Mouse (Mus musculus): ENCODE measurements around the gene Sirpa. TPM values are rescaled to one million over a fixed set of nuclear protein-coding genes. Genes with fewer than 3 reads are reported as not detected.
A peak's percentile ranks its signal among the peaks of the same experiment; 100 is the strongest.

Gene Sirpa
- polyA plus RNA-seq, 1 experiment = 93.9 TPM

- 47% methylated on average over 12 of the region's 12 CpGs for WGBS
- TF ChIP-seq POLR2A (IDR thresholded peaks at IDR 0.05; ENCODE audit: borderline replicate concordance, control insufficient read depth, low read depth, low read length) (no peak), CTCF (IDR thresholded peaks at IDR 0.05; ENCODE audit: control insufficient read depth, insufficient read depth, low read length) (no peak)
- Histone ChIP-seq H3K4me3 (replicated peaks; ENCODE audit: control insufficient read depth, low read depth, low read length) (no peak overlapping the region), H3K27ac (ENCODE audit: control insufficient read depth, insufficient read depth, low read depth, low read length, poor library complexity) (no peak overlapping the region), H3K4me1 (ENCODE audit: control insufficient read depth, insufficient read depth, low read length) (no peaks in the 10 kb centered on the region)
Observed at GRCm38 (mm10) chr2:129558008-129558874, 34.4 kb upstream of the Sirpa start.

DNA sequence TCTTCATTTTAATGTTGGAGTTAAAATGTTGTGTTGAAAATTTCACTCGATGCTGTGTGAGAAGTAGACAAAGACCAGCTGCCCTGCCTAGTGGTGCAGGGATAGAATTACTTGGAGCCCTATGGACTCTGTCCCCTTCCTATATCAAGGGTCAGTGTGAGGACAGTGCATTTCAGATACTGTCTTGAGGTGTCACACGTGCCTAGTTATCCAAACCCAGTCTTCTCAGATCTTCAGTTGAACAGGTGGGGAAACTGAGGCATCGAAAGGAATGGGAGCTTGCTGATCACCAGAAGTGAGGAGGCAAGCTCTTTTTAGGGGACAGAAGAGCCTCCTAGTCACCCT is 33.8 kb upstream of the Sirpa start:
- no peak for TF ChIP-seq POLR2A (IDR thresholded peaks at IDR 0.05; ENCODE audit: borderline replicate concordance, control insufficient read depth, low read depth, low read length)
- TF ChIP-seq CTCF (IDR thresholded peaks at IDR 0.05; ENCODE audit: control insufficient read depth, insufficient read depth, low read length) = no peak
- Histone ChIP-seq H3K4me3 (replicated peaks; ENCODE audit: control insufficient read depth, low read depth, low read length) (no peak overlapping the region), H3K27ac (ENCODE audit: control insufficient read depth, insufficient read depth, low read depth, low read length, poor library complexity) (no peak overlapping the region), H3K4me1 (ENCODE audit: control insufficient read depth, insufficient read depth, low read length) (no peaks in the 10 kb centered on the region)
- WGBS = 56% methylated on average over 3 of the region's 3 CpGs

DNA sequence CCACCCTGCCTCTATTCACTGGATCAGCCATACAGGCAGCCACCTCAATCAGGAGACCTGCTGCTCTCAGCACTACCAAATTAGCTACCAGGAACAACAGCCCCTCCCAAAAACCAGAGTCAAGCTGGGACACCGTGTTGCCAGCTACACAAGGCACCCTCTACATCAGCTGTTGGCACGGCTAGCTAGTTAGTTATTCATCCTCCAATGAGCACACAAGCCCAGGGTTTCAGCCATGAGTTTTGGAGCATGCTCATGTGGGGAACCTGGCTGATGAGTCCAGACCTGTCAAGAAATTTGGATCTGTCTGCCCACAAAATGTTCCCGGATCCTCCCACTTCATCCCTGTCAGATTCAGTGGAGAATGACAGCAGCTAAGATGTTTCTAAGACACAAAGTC is 30.8 kb upstream of the Sirpa start:
- TF ChIP-seq CTCF (IDR thresholded peaks at IDR 0.05; ENCODE audit: control insufficient read depth, insufficient read depth, low read length) = no peak
- no peak for TF ChIP-seq POLR2A (IDR thresholded peaks at IDR 0.05; ENCODE audit: borderline replicate concordance, control insufficient read depth, low read depth, low read length)
- no peak overlapping the region for H3K4me3 ChIP-seq (replicated peaks; ENCODE audit: control insufficient read depth, low read depth, low read length)
- no peak overlapping the region for H3K27ac ChIP-seq (ENCODE audit: control insufficient read depth, insufficient read depth, low read depth, low read length, poor library complexity)
- WGBS = 71% methylated on average over 3 of the region's 3 CpGs
- no peaks in the 10 kb centered on the region for H3K4me1 ChIP-seq (ENCODE audit: control insufficient read depth, insufficient read depth, low read length)

DNA sequence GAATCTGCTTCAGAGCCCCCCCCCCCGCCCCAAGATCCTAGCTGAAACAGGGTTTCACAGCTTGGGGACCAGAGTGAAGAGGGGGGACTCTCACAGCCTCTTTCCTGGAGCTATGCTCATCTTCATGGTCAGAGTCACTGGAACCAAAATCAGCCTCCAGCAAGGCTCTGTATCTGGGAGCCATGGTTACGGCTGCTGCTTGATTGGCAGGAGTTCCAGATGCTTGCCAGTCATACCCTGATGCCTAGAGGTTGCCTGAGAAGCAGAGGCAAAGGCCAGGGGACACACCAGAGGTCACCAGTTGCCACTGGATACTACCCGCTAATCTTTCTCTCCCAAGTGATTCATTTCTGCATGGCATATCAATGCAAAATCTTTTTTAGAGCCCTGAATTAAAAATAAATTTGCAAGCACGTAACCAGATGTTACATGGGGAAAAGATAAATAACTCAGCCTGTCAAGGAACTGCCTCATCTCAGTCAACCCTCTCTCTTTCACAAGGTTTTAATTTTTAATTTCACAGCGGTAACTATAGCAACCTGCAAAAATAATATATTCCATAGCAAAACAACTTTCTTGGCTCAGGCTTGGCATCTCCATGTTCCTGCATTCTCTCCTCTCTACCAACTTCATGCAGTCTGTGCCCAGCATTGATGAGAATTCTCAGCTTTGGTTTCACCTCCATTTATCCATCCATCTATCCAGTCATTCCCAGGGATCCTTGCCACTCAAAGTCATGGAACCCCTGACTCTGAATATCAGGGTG is 28.5 kb upstream of the Sirpa start:
- 80% methylated on average over 5 of the region's 5 CpGs for WGBS
- Histone ChIP-seq H3K4me1 (ENCODE audit: control insufficient read depth, insufficient read depth, low read length) (no peaks in the 10 kb centered on the region), H3K4me3 (replicated peaks; ENCODE audit: control insufficient read depth, low read depth, low read length) (no peak overlapping the region), H3K27ac (ENCODE audit: control insufficient read depth, insufficient read depth, low read depth, low read length, poor library complexity) (no peak overlapping the region)
- no peak for TF ChIP-seq CTCF (IDR thresholded peaks at IDR 0.05; ENCODE audit: control insufficient read depth, insufficient read depth, low read length)
- no peak for TF ChIP-seq POLR2A (IDR thresholded peaks at IDR 0.05; ENCODE audit: borderline replicate concordance, control insufficient read depth, low read depth, low read length)

DNA sequence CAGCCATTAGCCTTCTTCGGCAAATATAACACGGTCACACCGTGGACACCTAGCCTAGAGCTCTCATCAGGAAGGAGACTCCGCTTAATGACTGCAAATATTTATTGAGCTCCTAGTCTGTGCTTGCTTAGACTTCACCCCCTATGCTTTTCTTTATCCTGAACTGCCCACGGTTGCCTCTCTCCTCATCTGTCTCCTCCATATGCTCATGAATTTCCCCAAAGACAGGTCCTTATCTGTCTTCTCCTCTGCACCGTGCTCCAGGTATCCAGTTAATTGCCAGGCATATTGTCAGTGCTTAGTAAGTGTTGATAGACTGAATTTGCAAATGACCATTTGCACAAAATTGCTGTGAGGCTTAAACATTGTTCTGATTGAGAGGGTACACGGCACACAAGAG is 23.5 kb upstream of the Sirpa start:
- 84% methylated on average over 7 of the region's 7 CpGs for WGBS
- Histone ChIP-seq H3K4me1 (ENCODE audit: control insufficient read depth, insufficient read depth, low read length) (no peaks in the 10 kb centered on the region), H3K4me3 (replicated peaks; ENCODE audit: control insufficient read depth, low read depth, low read length) (no peak overlapping the region), H3K27ac (ENCODE audit: control insufficient read depth, insufficient read depth, low read depth, low read length, poor library complexity) (no peak overlapping the region)
- TF ChIP-seq POLR2A (IDR thresholded peaks at IDR 0.05; ENCODE audit: borderline replicate concordance, control insufficient read depth, low read depth, low read length) (no peak), CTCF (IDR thresholded peaks at IDR 0.05; ENCODE audit: control insufficient read depth, insufficient read depth, low read length) (no peak)

DNA sequence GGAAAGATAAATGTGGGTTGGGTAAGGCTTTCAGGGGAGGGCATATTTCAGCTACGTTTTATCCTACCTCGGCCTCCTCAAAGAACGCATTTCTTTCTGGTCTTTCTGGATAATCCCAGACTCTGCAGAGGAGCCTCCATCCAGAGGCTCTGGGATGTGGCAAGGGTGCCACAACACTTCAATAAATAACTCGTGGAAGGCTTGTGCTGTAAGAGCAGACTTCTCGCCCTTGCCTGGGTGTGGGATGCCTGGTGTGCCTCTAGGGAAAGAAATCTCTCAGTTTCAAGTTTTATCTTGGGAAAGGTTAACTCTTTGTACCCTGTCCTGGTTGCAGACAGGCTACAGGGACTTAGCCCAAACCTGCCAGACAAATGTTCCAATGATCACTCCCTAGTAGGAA is 23.1 kb upstream of the Sirpa start:
- no peaks in the 10 kb centered on the region for H3K4me1 ChIP-seq (ENCODE audit: control insufficient read depth, insufficient read depth, low read length)
- TF ChIP-seq POLR2A (IDR thresholded peaks at IDR 0.05; ENCODE audit: borderline replicate concordance, control insufficient read depth, low read depth, low read length) (no peak), CTCF (IDR thresholded peaks at IDR 0.05; ENCODE audit: control insufficient read depth, insufficient read depth, low read length) (no peak)
- no peak overlapping the region for H3K27ac ChIP-seq (ENCODE audit: control insufficient read depth, insufficient read depth, low read depth, low read length, poor library complexity)
- no peak overlapping the region for H3K4me3 ChIP-seq (replicated peaks; ENCODE audit: control insufficient read depth, low read depth, low read length)
- 77% methylated on average over 5 of the region's 5 CpGs for WGBS

- H3K4me1 ChIP-seq (ENCODE audit: control insufficient read depth, insufficient read depth, low read length) = peaks cover 1% of the 10 kb centered on the region; the same call in 1 of the 2 replicates
- H3K27ac ChIP-seq (ENCODE audit: control insufficient read depth, insufficient read depth, low read depth, low read length, poor library complexity) = no peak overlapping the region
- no peak overlapping the region for H3K4me3 ChIP-seq (replicated peaks; ENCODE audit: control insufficient read depth, low read depth, low read length)
- 56% methylated on average over 4 of the region's 4 CpGs for WGBS
- TF ChIP-seq CTCF (IDR thresholded peaks at IDR 0.05; ENCODE audit: control insufficient read depth, insufficient read depth, low read length) = no peak
- TF ChIP-seq POLR2A (IDR thresholded peaks at IDR 0.05; ENCODE audit: borderline replicate concordance, control insufficient read depth, low read depth, low read length) = no peak
Observed at GRCm38 (mm10) chr2:129573701-129574273, 18.8 kb upstream of the Sirpa start.

GRCm38 (mm10) chr2:129574395-129575046 is 18.1 kb upstream of the Sirpa start:
- Histone ChIP-seq H3K27ac (ENCODE audit: control insufficient read depth, insufficient read depth, low read depth, low read length, poor library complexity) (peak overlapping the region; percentile 52), H3K4me3 (replicated peaks; ENCODE audit: control insufficient read depth, low read depth, low read length) (peak overlapping the region; percentile 6), H3K4me1 (ENCODE audit: control insufficient read depth, insufficient read depth, low read length) (peaks cover 1% of the 10 kb centered on the region; the same call in 1 of the 2 replicates)
- WGBS = 37% methylated on average over 24 of the region's 24 CpGs
- TF ChIP-seq CTCF (IDR thresholded peaks at IDR 0.05; ENCODE audit: control insufficient read depth, insufficient read depth, low read length) (no peak), POLR2A (IDR thresholded peaks at IDR 0.05; ENCODE audit: borderline replicate concordance, control insufficient read depth, low read depth, low read length) (no peak)
